Mouse (Mus musculus) urinary bladder, postnatal 14 days (tissue): ENCODE data around the gene Ak9.

ENCODE experiments used
- DNase-seq: peaks from one replicate; pipeline ENCODE4 v3.0.0; 2021; ENCODE audit warnings: low spot score

Gene Ak9

GRCm38 (mm10) chr10:41303639-41304444, at the start of gene Ak9:
Gene Ak9, plus strand, starts transcription at chr10:41303980.
- DNase-seq: peak; percentile 89

GRCm38 (mm10) chr10:41260243-41261006, 43.4 kb upstream of the Ak9 start:
- no peak for DNase-seq

GRCm38 (mm10) chr10:41261218-41261617, 42.6 kb upstream of the Ak9 start:
- DNase-seq: no peak

GRCm38 (mm10) chr10:41261889-41262288, 41.9 kb upstream of the Ak9 start:
- no peak for DNase-seq

- no peak for DNase-seq
These were observed 31.9 kb upstream of the Ak9 start for GRCm38 (mm10) chr10:41271860-41272259.

GRCm38 (mm10) chr10:41274871-41275270, 28.9 kb upstream of the Ak9 start:
- no peak for DNase-seq

- DNase-seq: no peak
These were observed 25.0 kb upstream of the Ak9 start for GRCm38 (mm10) chr10:41278808-41279207.

GRCm38 (mm10) chr10:41280177-41280576, 23.6 kb upstream of the Ak9 start:
- no peak for DNase-seq

GRCm38 (mm10) chr10:41280796-41281195, 23.0 kb upstream of the Ak9 start:
- no peak for DNase-seq

- no peak for DNase-seq
These were observed 21.7 kb upstream of the Ak9 start for GRCm38 (mm10) chr10:41282086-41282485.

- no peak for DNase-seq
These were observed 16.2 kb upstream of the Ak9 start for GRCm38 (mm10) chr10:41287618-41288017.

- DNase-seq: no peak
These were observed 15.7 kb upstream of the Ak9 start for GRCm38 (mm10) chr10:41288074-41288473.

- DNase-seq: peak; percentile 74
These were observed 14.9 kb upstream of the Ak9 start for GRCm38 (mm10) chr10:41288771-41289415.

GRCm38 (mm10) chr10:41291021-41291420, 12.8 kb upstream of the Ak9 start:
- DNase-seq: no peak

GRCm38 (mm10) chr10:41293019-41293418, 10.8 kb upstream of the Ak9 start:
- peak; percentile 4 for DNase-seq

- no peak for DNase-seq
These were observed 9.0 kb upstream of the Ak9 start for GRCm38 (mm10) chr10:41294734-41295133.

- DNase-seq: no peak
These were observed 8.6 kb upstream of the Ak9 start for GRCm38 (mm10) chr10:41295145-41295544.

GRCm38 (mm10) chr10:41300161-41300560, 3.6 kb upstream of the Ak9 start:
- no peak for DNase-seq

- DNase-seq: peak; percentile 88
These were observed 920 bp upstream of the Ak9 start, which contains the start of gene Fig4 for GRCm38 (mm10) chr10:41302689-41303431. Gene Fig4, minus strand, starts transcription at chr10:41303260.

- DNase-seq: no peak
These were observed 1.2 kb downstream of the Ak9 start for GRCm38 (mm10) chr10:41304961-41305455.

GRCm38 (mm10) chr10:41308205-41308604, 4.4 kb downstream of the Ak9 start:
- DNase-seq: no peak

GRCm38 (mm10) chr10:41315866-41316265, 12.1 kb downstream of the Ak9 start:
- DNase-seq: no peak
